Mouse (Mus musculus) hindbrain, embryonic 14.5 days (tissue): ENCODE results near the gene Clca3a1. TPM values are rescaled to one million over a fixed set of nuclear protein-coding genes. Genes with fewer than 3 reads are reported as not detected.
"Not testable (repeated sequence)": the region's sequence is repeated elsewhere in the genome, so short reads cannot be mapped to it uniquely, and the experiment has no call there.

Experiments used
- ATAC-seq: fragments of 200-750 bp; cut with Nextera tagmentation; 2 replicates; pipeline ENCODE4 v1.8.0; 2017; ENCODE audit warnings: moderate number of reproducible peaks, mild to moderate bottlenecking, moderate TSS enrichment, moderate library complexity; ENCODE audit not compliant: low FRiP score
- DNase-seq: peaks from one replicate; pipeline ENCODE4 v3.0.0-alpha.2; 2015; ENCODE audit warnings: low spot score
- H3K27ac ChIP-seq: fragments of 300-500 bp; sonication (generic); 2 replicates; pipeline ENCODE4 v1.5.1; 2014; ENCODE audit warnings: mild to moderate bottlenecking, moderate library complexity
- H3K27me3 ChIP-seq: fragments of 300-500 bp; sonication (generic); 2 replicates; pipeline ENCODE4 v1.6.1; 2014; ENCODE audit warnings: mild to moderate bottlenecking, low read length, mixed read lengths; ENCODE audit not compliant: control insufficient read depth, insufficient read depth
- H3K36me3 ChIP-seq: fragments of 300-500 bp; sonication (generic); replicated peaks from 2 replicates; pipeline ENCODE4 v1.6.1; 2014; ENCODE audit not compliant: control insufficient read depth, insufficient read depth
- H3K4me1 ChIP-seq: fragments of 300-500 bp; sonication (generic); replicated peaks from 2 replicates; pipeline ENCODE4 v1.6.1; 2014; ENCODE audit warnings: antibody characterized with exemption, low read length, mixed read lengths; ENCODE audit not compliant: control insufficient read depth, insufficient read depth
- H3K4me2 ChIP-seq: fragments of 300-500 bp; sonication (generic); replicated peaks from 2 replicates; pipeline ENCODE4 v1.6.1; 2014; ENCODE audit warnings: mild to moderate bottlenecking, moderate library complexity
- H3K4me3 ChIP-seq: fragments of 300-500 bp; sonication (generic); replicated peaks from 2 replicates; pipeline ENCODE4 v1.5.1; 2014; ENCODE audit warnings: mild to moderate bottlenecking, low read length
- H3K9ac ChIP-seq: fragments of 300-500 bp; sonication (generic); 2 replicates; pipeline ENCODE4 v1.6.1; 2014
- H3K9me3 ChIP-seq: fragments of 300-500 bp; sonication (generic); 2 replicates; pipeline ENCODE4 v1.6.1; 2016; ENCODE audit warnings: low read length; ENCODE audit not compliant: control insufficient read depth
- WGBS: fragments of 180-500 bp; shearing (Covaris S2); extraction: QIAGEN DNeasy Blood & Tissue Kit; methylation state at CpG from one replicate; pipeline ENCODE4 v1.1.7; 2014; 5-methylcytosine and 5-hydroxymethylcytosine counted together
- polyA plus RNA-seq: library from polyadenylated mRNA; unstranded; fragments of >200 nt; fragmentation: Nextera tagmentation; extraction: Ambion mirVana; gene quantifications from 2 replicates; pipeline ENCODE4 v1.2.1, GENCODE M21; 2014

Clca3a1 gene
- polyA plus RNA-seq, 1 experiment from 2014 or later = 0.21 TPM

- no peaks in the 10 kb centered on the region for H3K36me3 ChIP-seq
- no peak overlapping the region for H3K27ac ChIP-seq
- H3K9me3 ChIP-seq = no peaks in the 10 kb centered on the region
- WGBS = 3% methylated on average over 2 of the region's 2 CpGs
- no peak overlapping the region for H3K4me3 ChIP-seq
- no peaks in the 10 kb centered on the region for H3K27me3 ChIP-seq
- no peaks in the 10 kb centered on the region for H3K4me1 ChIP-seq
- H3K9ac ChIP-seq = no peak overlapping the region
- no peak for ATAC-seq
- no peak for DNase-seq
- H3K4me2 ChIP-seq = no peak overlapping the region
Measured at GRCm38 (mm10) chr3:144753120-144753519, 7.7 kb downstream of the Clca3a1 start.

GRCm38 (mm10) chr3:144749062-144749963, 11.5 kb downstream of the Clca3a1 start:
- not testable (repeated sequence) for DNase-seq, H3K27ac ChIP-seq, H3K4me2 ChIP-seq, H3K36me3 ChIP-seq, H3K4me3 ChIP-seq, H3K9me3 ChIP-seq, H3K4me1 ChIP-seq, H3K9ac ChIP-seq, H3K27me3 ChIP-seq
- ATAC-seq = peak; percentile 11; the same call in 1 of the 2 replicates
- 39% methylated on average over 18 of the region's 21 CpGs for whole genome bisulfite sequencing

GRCm38 (mm10) chr3:144747706-144748105, 13.1 kb downstream of the Clca3a1 start:
- DNase-seq, ATAC-seq: not testable (repeated sequence)
- WGBS = 24% methylated on average over 3 of the region's 3 CpGs

GRCm38 (mm10) chr3:144738396-144738795, 22.4 kb downstream of the Clca3a1 start:
- 81% methylated on average over 24 of the region's 24 CpGs for WGBS
- H3K9me3 ChIP-seq, H3K4me2 ChIP-seq, ATAC-seq, H3K9ac ChIP-seq, DNase-seq, H3K27ac ChIP-seq, H3K27me3 ChIP-seq, H3K36me3 ChIP-seq, H3K4me1 ChIP-seq, H3K4me3 ChIP-seq: not testable (repeated sequence)

More at GRCm38 (mm10) chr3:144747706-144748105, 13.1 kb downstream of the Clca3a1 start:
- H3K36me3 ChIP-seq, H3K4me1 ChIP-seq, H3K27ac ChIP-seq, H3K9ac ChIP-seq, H3K4me3 ChIP-seq, H3K4me2 ChIP-seq, H3K27me3 ChIP-seq, H3K9me3 ChIP-seq: not testable (repeated sequence)

- 29% methylated on average over 9 of the region's 9 CpGs for WGBS
- Histone ChIP-seq H3K9ac (no peak overlapping the region), H3K4me1 (no peaks in the 10 kb centered on the region), H3K27ac (no peak overlapping the region), H3K27me3 (no peaks in the 10 kb centered on the region), H3K36me3 (no peaks in the 10 kb centered on the region), H3K9me3 (no peaks in the 10 kb centered on the region), H3K4me2 (no peak overlapping the region), H3K4me3 (no peak overlapping the region)
- peak; percentile 37 for DNase-seq
- no peak for ATAC-seq
Measured at GRCm38 (mm10) chr3:144736831-144737230, 23.9 kb downstream of the Clca3a1 start.

GRCm38 (mm10) chr3:144723455-144723854, 37.3 kb downstream of the Clca3a1 start:
- no peak for ATAC-seq
- no peaks in the 10 kb centered on the region for H3K36me3 ChIP-seq
- 47% methylated on average over 4 of the region's 4 CpGs for WGBS
- H3K4me3 ChIP-seq = no peak overlapping the region
- H3K9me3 ChIP-seq = no peaks in the 10 kb centered on the region
- peaks cover 5% of the 10 kb centered on the region for H3K4me1 ChIP-seq
- H3K4me2 ChIP-seq = no peak overlapping the region
- no peak for DNase-seq
- no peak overlapping the region for H3K9ac ChIP-seq
- H3K27me3 ChIP-seq = no peaks in the 10 kb centered on the region
- no peak overlapping the region for H3K27ac ChIP-seq

GRCm38 (mm10) chr3:144722566-144722965, 38.2 kb downstream of the Clca3a1 start:
- not testable (repeated sequence) for H3K9ac ChIP-seq, H3K4me3 ChIP-seq, DNase-seq, H3K4me2 ChIP-seq, H3K36me3 ChIP-seq, ATAC-seq, H3K27ac ChIP-seq, H3K27me3 ChIP-seq, H3K9me3 ChIP-seq
- H3K4me1 ChIP-seq = peaks cover 13% of the 10 kb centered on the region
- 90% methylated on average over 3 of the region's 3 CpGs for WGBS

- Histone ChIP-seq H3K4me1 (peaks cover 18% of the 10 kb centered on the region), H3K36me3 (no peaks in the 10 kb centered on the region), H3K9me3 (no peaks in the 10 kb centered on the region), H3K9ac (no peak overlapping the region), H3K27me3 (no peaks in the 10 kb centered on the region), H3K4me3 (no peak overlapping the region), H3K27ac (no peak overlapping the region), H3K4me2 (no peak overlapping the region)
- DNase-seq (no peak), ATAC-seq (no peak)
- 86% methylated on average over 9 of the region's 9 CpGs for WGBS
Measured at GRCm38 (mm10) chr3:144721860-144722256, 38.9 kb downstream of the Clca3a1 start.

- Histone ChIP-seq H3K4me2 (peak overlapping the region; percentile 58), H3K27ac (peak overlapping the region; percentile 98), H3K9me3 (no peaks in the 10 kb centered on the region), H3K9ac (peak overlapping the region; percentile 92; the same call in 1 of the 2 replicates), H3K36me3 (no peaks in the 10 kb centered on the region), H3K4me1 (peaks cover 18% of the 10 kb centered on the region), H3K27me3 (no peaks in the 10 kb centered on the region), H3K4me3 (peak overlapping the region; percentile 79)
- WGBS = 89% methylated on average over 10 of the region's 10 CpGs
- DNase-seq (no peak), ATAC-seq (no peak)
Measured at GRCm38 (mm10) chr3:144721077-144721859, 39.5 kb downstream of the Clca3a1 start.
